Mouse (Mus musculus) hindbrain, embryonic 10.5 days (tissue): ENCODE results near the gene Lnpep. TPM values are rescaled to one million over a fixed set of nuclear protein-coding genes. Genes with fewer than 3 reads are reported as not detected.

Experiments used
- DNase-seq: peaks from one replicate; pipeline ENCODE4 v3.0.0-alpha.2; 2017; ENCODE audit warnings: low spot score
- H3K27ac ChIP-seq: fragments of 300-500 bp; sonication (generic); 2 replicates; pipeline ENCODE4 v1.5.1; 2016; ENCODE audit warnings: mild to moderate bottlenecking, moderate library complexity
- H3K27me3 ChIP-seq: fragments of 300-500 bp; sonication (generic); 2 replicates; pipeline ENCODE4 v1.6.1; 2016; ENCODE audit warnings: mild to moderate bottlenecking; ENCODE audit not compliant: poor library complexity, insufficient read depth, severe bottlenecking
- H3K36me3 ChIP-seq: fragments of 300-500 bp; sonication (generic); 2 replicates; pipeline ENCODE4 v1.6.1; 2016; ENCODE audit warnings: mild to moderate bottlenecking, moderate library complexity
- H3K4me1 ChIP-seq: fragments of 300-500 bp; sonication (generic); replicated peaks from 2 replicates; pipeline ENCODE4 v1.6.1; 2016; ENCODE audit warnings: mild to moderate bottlenecking
- H3K4me3 ChIP-seq: fragments of 300-500 bp; sonication (generic); 2 replicates; pipeline ENCODE4 v1.5.1; 2016; ENCODE audit warnings: mild to moderate bottlenecking, moderate library complexity
- H3K9me3 ChIP-seq: fragments of 300-500 bp; sonication (generic); 2 replicates; pipeline ENCODE4 v1.6.1; 2016; ENCODE audit warnings: mild to moderate bottlenecking, moderate library complexity
- WGBS: fragments of 180-500 bp; shearing (Covaris S2); methylation state at CpG from one replicate; pipeline ENCODE4 v1.1.7; 2016; 5-methylcytosine and 5-hydroxymethylcytosine counted together
- polyA plus RNA-seq: library from polyadenylated mRNA; unstranded; fragments of >200 nt; fragmentation: Nextera tagmentation; extraction: Ambion mirVana; gene quantifications from 2 replicates; pipeline ENCODE4 v1.2.1, GENCODE M21; 2016

Lnpep gene
- polyA plus RNA-seq, 1 experiment from 2014 or later: 7.2 TPM

- WGBS: 79% methylated on average over 4 of the region's 4 CpGs
These were observed 22.5 kb downstream of the Lnpep start for GRCm38 (mm10) chr17:17602330-17602729.

GRCm38 (mm10) chr17:17600804-17601252 is 24.0 kb downstream of the Lnpep start:
- WGBS: 90% methylated on average over 3 of the region's 3 CpGs
- Histone ChIP-seq H3K27ac (no peak overlapping the region), H3K4me3 (no peak overlapping the region), H3K27me3 (no peaks in the 10 kb centered on the region), H3K4me1 (no peaks in the 10 kb centered on the region), H3K9me3 (no peaks in the 10 kb centered on the region), H3K36me3 (no peaks in the 10 kb centered on the region)
- no peak for DNase-seq

More at GRCm38 (mm10) chr17:17602330-17602729, 22.5 kb downstream of the Lnpep start:
- Histone ChIP-seq H3K27ac (no peak overlapping the region), H3K36me3 (no peaks in the 10 kb centered on the region), H3K4me3 (no peak overlapping the region), H3K9me3 (no peaks in the 10 kb centered on the region), H3K4me1 (no peaks in the 10 kb centered on the region), H3K27me3 (no peaks in the 10 kb centered on the region)
- no peak for DNase-seq

GRCm38 (mm10) chr17:17600001-17600400 is 24.8 kb downstream of the Lnpep start:
- H3K27me3 ChIP-seq: no peaks in the 10 kb centered on the region
- DNase-seq: no peak
- no peaks in the 10 kb centered on the region for H3K9me3 ChIP-seq
- H3K4me3 ChIP-seq: no peak overlapping the region
- 83% methylated on average over 1 of the region's 1 CpGs for WGBS
- H3K27ac ChIP-seq: no peak overlapping the region
- H3K4me1 ChIP-seq: no peaks in the 10 kb centered on the region
- H3K36me3 ChIP-seq: no peaks in the 10 kb centered on the region

DNA sequence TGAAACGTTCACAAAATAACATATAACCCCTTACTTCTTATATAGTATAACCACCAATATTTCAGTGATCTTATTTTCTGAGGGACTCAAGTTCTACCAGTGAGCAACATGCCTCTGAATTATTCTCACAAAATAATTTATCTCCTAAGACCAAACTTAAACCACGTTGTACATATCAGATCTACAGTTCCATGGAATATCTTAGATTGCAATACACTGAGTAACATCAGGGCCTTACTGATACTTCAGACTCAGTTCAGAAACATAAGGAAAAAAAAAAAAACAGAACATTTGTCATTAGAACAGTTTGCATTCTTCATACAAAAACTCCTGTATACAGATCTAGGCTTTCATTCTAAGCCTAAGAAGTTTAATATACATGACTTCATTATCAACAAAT is 26.5 kb downstream of the Lnpep start:
- 93% methylated on average over 2 of the region's 2 CpGs for WGBS
- DNase-seq: no peak
- Histone ChIP-seq H3K4me1 (no peaks in the 10 kb centered on the region), H3K4me3 (no peak overlapping the region), H3K9me3 (no peaks in the 10 kb centered on the region), H3K36me3 (no peaks in the 10 kb centered on the region), H3K27me3 (no peaks in the 10 kb centered on the region), H3K27ac (no peak overlapping the region)

GRCm38 (mm10) chr17:17592926-17593325 is 31.9 kb downstream of the Lnpep start:
- DNase-seq: no peak
- no peaks in the 10 kb centered on the region for H3K9me3 ChIP-seq
- no peak overlapping the region for H3K4me3 ChIP-seq
- no peaks in the 10 kb centered on the region; the same call in 1 of the 2 replicates for H3K36me3 ChIP-seq
- H3K4me1 ChIP-seq: no peaks in the 10 kb centered on the region
- no peaks in the 10 kb centered on the region for H3K27me3 ChIP-seq
- WGBS: 91% methylated on average over 1 of the region's 1 CpGs
- H3K27ac ChIP-seq: no peak overlapping the region

DNA sequence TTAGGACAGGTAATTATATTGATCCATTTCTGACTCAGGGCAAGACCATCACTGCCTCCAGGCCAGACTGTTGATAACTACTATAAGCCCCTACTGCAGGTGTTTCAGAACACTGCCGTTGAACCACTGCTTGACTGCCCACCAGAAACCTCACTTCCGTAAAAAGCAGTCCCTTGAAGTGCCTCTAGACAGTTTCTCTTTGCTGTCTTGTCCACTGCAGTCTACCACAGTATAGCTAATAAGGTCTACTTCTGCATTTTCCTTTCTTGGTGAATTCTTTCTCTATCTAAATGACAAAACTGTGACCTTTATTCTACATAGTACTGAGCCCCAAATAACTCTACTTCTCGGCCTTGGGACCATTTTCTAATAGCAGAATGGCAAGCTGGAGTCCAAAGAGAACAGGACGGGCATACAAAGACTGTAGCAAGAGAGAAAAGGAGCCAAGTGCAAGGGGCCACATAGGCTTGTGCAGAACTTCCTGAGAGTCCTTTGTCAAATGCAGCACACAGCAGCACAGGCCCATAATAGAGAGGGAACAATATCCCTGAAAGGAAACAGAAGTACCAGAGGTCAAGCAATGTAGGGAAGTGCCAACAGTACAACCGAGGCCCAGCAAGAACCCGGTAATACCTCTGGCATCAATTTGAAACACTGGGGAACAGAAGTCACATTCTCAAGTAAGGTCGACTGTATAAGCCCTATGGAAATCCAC is 37.4 kb downstream of the Lnpep start:
- H3K4me1 ChIP-seq: no peaks in the 10 kb centered on the region
- H3K4me3 ChIP-seq: no peak overlapping the region
- DNase-seq: no peak
- WGBS: 82% methylated on average over 7 of the region's 7 CpGs
- H3K27me3 ChIP-seq: no peaks in the 10 kb centered on the region
- no peaks in the 10 kb centered on the region for H3K9me3 ChIP-seq
- no peaks in the 10 kb centered on the region; the same call in 1 of the 2 replicates for H3K36me3 ChIP-seq
- no peak overlapping the region for H3K27ac ChIP-seq

- DNase-seq: no peak
- H3K4me3 ChIP-seq: no peak overlapping the region
These were observed 39.7 kb downstream of the Lnpep start for GRCm38 (mm10) chr17:17585115-17585514.

DNA sequence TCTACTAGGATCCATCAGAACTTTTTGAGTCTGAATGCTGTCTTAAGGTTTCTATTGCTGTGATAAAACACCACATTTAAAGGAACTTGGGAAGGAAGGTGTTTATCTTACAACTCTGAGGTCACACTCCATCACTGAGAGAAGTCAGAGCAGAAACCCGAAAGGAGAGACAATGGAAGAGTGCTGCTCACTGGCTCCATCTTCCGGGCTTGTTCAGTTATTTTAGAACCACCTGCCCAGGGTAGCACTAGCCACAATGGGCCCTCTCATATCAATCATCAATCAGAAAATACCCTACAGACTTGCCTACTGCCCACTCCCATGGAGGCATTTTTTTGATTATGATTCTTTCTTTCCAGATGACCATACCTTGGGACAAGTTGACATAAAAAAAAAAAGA is 41.0 kb downstream of the Lnpep start:
- Histone ChIP-seq H3K9me3 (no peaks in the 10 kb centered on the region), H3K36me3 (peaks cover 2% of the 10 kb centered on the region), H3K4me3 (no peak overlapping the region), H3K27me3 (no peaks in the 10 kb centered on the region), H3K4me1 (no peaks in the 10 kb centered on the region), H3K27ac (no peak overlapping the region)
- DNase-seq: no peak
- WGBS: 47% methylated on average over 2 of the region's 2 CpGs

More at GRCm38 (mm10) chr17:17585115-17585514, 39.7 kb downstream of the Lnpep start:
- no peak overlapping the region for H3K27ac ChIP-seq
- H3K9me3 ChIP-seq: no peaks in the 10 kb centered on the region
- H3K36me3 ChIP-seq: no peaks in the 10 kb centered on the region
- no peaks in the 10 kb centered on the region for H3K4me1 ChIP-seq
- no peaks in the 10 kb centered on the region for H3K27me3 ChIP-seq
- WGBS: 94% methylated on average over 4 of the region's 4 CpGs

- no peak overlapping the region for H3K27ac ChIP-seq
- WGBS: 93% methylated on average over 3 of the region's 3 CpGs
- DNase-seq: no peak
- H3K4me1 ChIP-seq: no peaks in the 10 kb centered on the region
- peaks cover 13% of the 10 kb centered on the region for H3K36me3 ChIP-seq
- no peaks in the 10 kb centered on the region for H3K9me3 ChIP-seq
- no peak overlapping the region for H3K4me3 ChIP-seq
- no peaks in the 10 kb centered on the region for H3K27me3 ChIP-seq
These were observed 43.6 kb downstream of the Lnpep start for GRCm38 (mm10) chr17:17581234-17581633.

DNA sequence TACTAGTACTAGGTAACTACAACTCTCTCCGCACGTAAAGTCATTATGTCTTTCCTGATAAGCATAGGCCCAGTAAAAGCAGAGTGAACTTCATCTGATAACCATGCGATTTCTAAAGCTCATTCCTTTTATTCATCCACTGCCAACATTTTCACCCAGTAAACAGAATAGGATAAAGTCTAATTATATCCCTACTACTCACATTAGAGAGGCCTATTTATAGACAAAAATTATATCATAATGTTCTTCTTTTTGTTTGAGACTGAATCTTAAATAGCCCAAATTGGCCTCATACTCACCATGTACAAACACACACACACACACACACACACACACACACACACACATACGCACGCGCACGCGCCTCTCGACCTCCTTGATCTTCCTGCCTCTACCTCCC is 48.5 kb downstream of the Lnpep start:
- H3K27ac ChIP-seq: no peak overlapping the region
- no peak for DNase-seq
- H3K9me3 ChIP-seq: no peaks in the 10 kb centered on the region
- peaks cover 51% of the 10 kb centered on the region for H3K36me3 ChIP-seq
- H3K4me3 ChIP-seq: no peak overlapping the region
- WGBS: 94% methylated on average over 9 of the region's 9 CpGs
- no peaks in the 10 kb centered on the region for H3K4me1 ChIP-seq
- no peaks in the 10 kb centered on the region for H3K27me3 ChIP-seq

DNA sequence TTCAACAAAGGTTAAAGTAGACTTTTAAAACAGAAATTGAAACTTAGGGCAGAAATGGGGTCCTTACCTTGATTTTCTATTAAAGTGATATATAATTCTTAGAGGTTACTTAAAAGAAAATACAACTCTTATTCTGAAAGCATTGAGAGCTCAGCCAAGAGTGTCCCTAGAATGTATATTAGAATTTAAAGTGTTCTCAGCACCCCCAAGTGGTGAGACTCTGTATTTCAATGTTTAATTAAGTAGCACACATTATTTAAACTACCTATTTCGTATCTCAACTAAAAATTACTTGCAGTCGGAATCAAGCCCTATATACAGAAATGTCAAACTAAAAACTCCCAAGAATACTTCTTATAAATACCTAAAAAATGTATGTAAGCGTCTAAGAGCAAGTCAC is 57.8 kb downstream of the Lnpep start:
- 61% methylated on average over 3 of the region's 3 CpGs for WGBS
- H3K27ac ChIP-seq: no peak overlapping the region
- no peak for DNase-seq

DNA sequence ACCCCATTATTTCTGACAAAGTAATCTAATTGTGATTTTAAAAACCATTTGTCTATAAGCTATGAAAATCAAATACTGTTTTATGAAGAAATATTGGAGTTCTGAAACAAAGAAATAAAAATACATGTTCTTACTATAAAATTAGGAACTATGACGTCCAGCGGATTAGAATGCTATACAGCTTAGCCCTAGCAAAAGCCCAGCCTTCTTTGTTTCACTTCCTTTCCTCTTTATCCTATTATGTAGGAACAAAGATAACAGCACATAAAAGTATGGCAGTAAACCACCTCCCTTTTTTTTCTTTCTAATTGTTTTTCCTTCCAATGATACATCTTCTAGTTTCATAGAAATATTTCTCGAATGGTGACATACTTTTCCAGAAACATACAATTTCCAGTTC is 75.9 kb downstream of the Lnpep start:
- no peak for DNase-seq
- 91% methylated on average over 3 of the region's 3 CpGs for WGBS
- Histone ChIP-seq H3K36me3 (peaks cover 27% of the 10 kb centered on the region), H3K4me3 (no peak overlapping the region), H3K27me3 (no peaks in the 10 kb centered on the region), H3K9me3 (no peaks in the 10 kb centered on the region), H3K4me1 (no peaks in the 10 kb centered on the region), H3K27ac (no peak overlapping the region)

More for the DNA sequence above, 57.8 kb downstream of the Lnpep start:
- no peaks in the 10 kb centered on the region for H3K9me3 ChIP-seq
- no peaks in the 10 kb centered on the region for H3K4me1 ChIP-seq
- H3K36me3 ChIP-seq: peaks cover 35% of the 10 kb centered on the region
- H3K27me3 ChIP-seq: no peaks in the 10 kb centered on the region
- H3K4me3 ChIP-seq: no peak overlapping the region

- H3K27ac ChIP-seq: no peak overlapping the region
- no peak overlapping the region for H3K4me3 ChIP-seq
- H3K9me3 ChIP-seq: no peaks in the 10 kb centered on the region
- no peaks in the 10 kb centered on the region for H3K4me1 ChIP-seq
- peaks cover 74% of the 10 kb centered on the region for H3K36me3 ChIP-seq
- H3K27me3 ChIP-seq: no peaks in the 10 kb centered on the region
- DNase-seq: no peak
These were observed 93.5 kb downstream of the Lnpep start for GRCm38 (mm10) chr17:17531338-17531737.
